Mouse (Mus musculus) thymus, postnatal 36 days (tissue): ENCODE results near the gene Tmem184a.

Experiments
- DNase-seq, 2 experiments: peaks; one replicate each; pipeline ENCODE4 v3.0.0; 2022; ENCODE audit warnings: mixed read lengths in 2 of 2

The Tmem184a gene

DNA sequence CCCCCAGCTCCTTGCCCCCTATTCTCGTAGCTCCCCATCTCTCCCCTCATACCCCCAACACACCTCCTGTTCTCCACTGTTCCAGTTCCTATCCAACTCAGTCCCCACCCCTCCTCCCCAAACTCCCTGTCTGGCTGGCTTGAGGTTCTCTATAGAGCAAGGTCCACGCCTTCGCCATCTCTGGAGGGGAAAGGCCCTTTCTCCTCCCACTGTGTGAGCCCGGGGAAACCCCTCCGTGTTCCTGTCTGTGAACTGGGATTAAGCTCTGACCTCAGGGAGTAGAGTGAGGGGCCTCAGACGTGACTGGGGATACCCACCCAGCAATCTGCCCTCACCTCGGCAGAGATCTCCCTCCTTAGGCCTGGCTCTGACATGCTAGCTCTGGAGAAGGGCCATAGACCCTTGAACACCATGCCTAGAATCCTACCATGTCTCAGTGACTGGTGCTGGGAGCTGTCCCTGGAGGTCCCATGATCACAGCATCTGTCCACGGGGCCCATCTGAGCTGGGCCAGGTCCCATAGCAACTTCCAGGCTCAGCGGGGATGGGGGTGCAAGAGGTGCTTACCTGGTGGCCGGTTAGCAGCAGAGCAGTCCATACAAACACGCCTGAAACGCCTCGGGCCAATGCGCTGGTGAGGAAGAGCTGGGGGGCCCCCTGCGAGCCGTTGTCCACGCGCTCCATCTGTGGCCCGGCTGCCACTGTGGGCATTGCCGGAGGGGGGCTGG, 7.2 kb downstream of the Tmem184a start:
- DNase-seq = no peak

DNA sequence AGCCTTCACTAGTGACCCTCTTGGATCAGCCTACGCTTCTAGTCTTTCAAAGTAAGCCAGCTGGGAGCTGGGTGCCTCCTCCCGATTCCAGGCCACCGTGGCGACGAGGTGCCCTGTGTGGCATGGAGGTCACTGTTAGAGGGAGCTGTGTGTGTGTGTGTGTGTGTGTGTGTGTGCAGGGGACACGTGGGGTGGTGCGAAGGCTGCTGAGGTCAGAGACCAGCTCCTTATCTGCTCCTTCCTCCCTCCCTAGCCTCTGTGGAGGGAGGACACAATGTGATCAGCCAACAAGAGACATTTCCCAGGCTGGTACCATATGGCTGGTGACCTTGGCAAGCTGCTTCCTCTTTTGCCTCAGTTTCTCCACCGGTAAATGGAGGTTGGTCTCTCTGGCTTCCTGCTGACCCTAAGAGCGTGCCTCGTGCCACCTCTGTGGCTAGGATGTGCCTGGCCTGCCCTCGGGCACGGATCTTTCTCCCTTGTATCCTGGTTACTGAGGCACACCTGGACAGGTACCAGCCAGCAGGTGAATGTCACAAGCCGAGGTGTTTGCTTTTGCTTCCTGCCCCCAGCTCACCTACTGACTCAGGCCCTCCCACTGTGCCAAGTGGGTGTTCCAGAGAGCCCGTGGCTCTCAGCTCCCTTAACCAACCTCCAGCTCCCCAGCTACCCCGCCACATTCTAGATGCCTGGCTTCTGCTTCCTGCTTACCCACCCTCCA, 7.9 kb downstream of the Tmem184a start:
- DNase-seq = no peak

DNA sequence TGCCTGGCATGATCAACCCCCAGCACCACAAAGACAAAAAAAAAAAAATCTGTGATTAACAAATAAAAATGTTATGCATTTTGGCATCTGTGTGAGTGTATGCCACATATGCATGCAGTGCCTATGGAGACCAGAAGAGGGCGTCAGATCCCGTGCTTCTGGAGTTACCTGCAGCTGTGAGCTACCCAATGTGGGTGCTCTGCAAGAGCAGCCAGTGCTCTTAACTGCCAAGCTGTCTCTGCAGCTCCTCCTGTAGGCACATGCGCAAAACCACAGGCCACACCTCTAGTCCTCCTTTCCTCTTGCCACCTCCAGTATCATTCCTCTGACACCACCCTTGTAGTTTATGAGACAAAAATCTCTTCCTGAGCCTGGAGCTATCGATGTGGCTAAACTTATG, 10.3 kb downstream of the Tmem184a start:
- DNase-seq = no peak

GRCm38 (mm10) chr5:139805924-139806323, 13.8 kb downstream of the Tmem184a start:
- DNase-seq = no peak

- DNase-seq = no peak
Observed at GRCm38 (mm10) chr5:139804573-139805111, 15.1 kb downstream of the Tmem184a start.

DNA sequence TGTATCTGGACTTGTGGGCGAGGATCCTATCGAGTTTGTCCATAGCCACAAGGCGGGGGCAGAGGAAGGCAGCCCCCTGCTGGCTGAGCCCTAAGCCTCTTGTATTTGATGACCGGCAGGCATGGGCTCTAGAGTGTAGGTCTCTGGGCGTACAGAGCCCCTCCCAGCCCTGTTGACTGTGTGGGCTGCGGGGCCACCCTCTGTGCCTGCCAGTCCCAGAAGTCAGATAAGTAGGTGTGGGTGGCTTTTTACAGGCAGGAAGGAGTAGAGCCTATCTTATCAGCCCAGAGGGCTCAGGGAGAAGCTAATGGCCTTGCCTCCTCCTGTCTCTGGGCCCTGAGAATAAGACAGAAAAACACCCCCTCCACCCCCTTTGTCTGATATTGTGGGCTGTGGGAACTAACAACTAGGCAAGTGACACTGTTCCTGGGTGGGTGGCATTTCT, 15.6 kb downstream of the Tmem184a start:
- DNase-seq = no peak

DNA sequence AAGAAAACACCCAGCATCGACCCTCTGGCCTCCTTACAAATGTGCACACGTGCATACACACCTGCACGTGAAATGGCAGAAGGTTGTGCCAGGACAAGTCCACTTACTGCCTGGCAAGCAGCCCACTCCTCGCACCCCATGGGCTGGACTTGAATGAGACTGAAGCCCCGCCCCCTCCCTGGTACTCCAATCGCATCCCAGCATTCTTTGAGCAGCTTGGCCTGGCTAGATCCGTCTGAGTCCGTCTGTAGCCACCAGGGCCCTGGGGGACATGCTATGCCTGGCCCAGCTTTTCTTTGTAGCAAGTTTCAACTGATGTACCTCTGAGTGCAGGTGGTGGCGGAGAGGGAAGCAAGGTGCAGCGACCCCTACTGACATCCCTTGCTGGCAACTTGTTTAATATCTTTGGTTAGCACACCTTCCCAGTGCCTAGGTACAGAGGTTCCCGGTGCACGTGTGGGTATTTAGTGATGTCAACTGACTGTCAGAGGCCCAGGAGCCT, 16.1 kb downstream of the Tmem184a start:
- peak in 1 of 2 experiments; percentile 50 for DNase-seq

- no peak for DNase-seq
Observed at GRCm38 (mm10) chr5:139803165-139803564, 16.6 kb downstream of the Tmem184a start.

GRCm38 (mm10) chr5:139801880-139802279, 17.8 kb downstream of the Tmem184a start:
- no peak for DNase-seq

- no peak for DNase-seq
Observed at GRCm38 (mm10) chr5:139801231-139801630, 18.5 kb downstream of the Tmem184a start.

GRCm38 (mm10) chr5:139799801-139800590, 19.7 kb downstream of the Tmem184a start:
- DNase-seq = no peak

DNA sequence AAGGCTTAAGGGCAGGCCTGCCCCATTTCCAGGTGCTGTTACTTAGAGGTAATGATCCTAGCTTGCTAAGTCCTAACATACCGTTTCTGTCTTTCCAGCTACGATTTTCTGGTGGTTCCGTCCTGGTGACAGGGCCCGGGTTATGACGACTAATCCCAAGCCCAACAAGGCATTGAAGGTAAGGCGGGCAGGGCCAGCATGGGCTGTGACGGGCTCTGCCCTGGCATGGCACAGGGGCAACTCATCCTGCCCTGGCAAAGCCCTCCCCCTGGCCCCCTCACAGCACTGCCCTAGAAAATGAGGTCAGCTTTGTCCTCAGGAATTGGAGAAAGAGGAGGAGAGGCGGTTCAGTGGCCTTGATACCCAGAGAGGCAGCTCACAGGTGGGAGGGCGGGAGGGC, 20.7 kb downstream of the Tmem184a start:
- DNase-seq = no peak

DNA sequence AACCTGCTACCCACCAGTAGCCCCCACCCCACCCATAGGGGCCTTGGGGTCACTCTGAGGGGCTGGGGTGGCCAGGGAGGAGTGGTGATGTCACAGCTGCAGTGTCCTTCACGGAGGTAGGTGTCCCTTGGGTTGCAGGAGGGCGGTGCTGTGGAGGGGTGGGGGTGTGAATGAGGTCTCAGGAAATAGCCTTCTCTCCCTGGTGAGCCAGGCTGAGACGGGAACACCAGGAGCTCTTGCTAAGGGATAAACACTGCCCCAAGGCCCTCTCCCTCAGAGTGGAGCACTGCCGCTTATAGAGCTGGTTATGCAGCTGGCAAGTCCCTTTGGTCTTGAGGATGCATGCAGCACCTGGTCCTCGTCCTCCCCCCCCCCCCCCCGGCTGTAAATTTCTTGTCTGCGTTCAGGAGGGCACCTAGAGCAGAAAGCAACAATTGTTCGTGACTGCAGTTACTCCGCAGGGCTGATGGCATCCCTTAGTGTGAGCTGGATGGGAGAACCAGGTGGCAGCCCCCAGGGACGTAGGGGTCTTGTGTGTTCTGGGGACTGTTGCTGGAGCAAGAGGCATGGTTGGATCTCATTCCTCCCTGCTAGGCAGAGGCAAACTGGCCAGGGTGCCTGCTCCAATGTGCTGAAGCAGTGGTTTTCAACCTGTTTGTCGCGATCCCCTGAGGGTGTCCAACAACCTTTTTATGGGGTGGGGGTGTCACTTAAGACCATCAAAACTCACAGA, 21.4 kb downstream of the Tmem184a start:
- no peak for DNase-seq

GRCm38 (mm10) chr5:139797473-139798167, 22.1 kb downstream of the Tmem184a start:
- DNase-seq = no peak

GRCm38 (mm10) chr5:139796900-139797299, 22.8 kb downstream of the Tmem184a start:
- DNase-seq = no peak

- no peak for DNase-seq
Observed at GRCm38 (mm10) chr5:139796001-139796620, 23.6 kb downstream of the Tmem184a start.

DNA sequence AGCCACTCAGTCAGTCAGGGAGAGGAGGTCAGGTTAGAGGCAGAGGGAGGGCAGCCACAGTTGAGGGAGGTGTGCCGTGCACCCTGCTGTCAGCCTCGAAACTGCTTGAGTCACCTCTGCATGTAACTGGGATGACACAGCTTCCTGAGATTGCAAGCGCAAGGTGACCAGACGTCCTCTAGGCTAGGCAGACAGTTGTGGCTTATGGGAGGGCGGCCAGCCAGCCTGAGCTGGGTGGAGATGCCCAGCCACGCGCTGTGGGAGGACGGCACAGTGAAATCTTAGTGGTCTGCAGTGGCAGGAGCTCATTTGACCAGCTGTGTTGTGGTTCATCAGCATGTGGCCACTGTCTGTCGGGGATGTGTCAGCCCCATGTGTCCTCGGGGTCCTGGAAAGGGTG, 24.8 kb downstream of the Tmem184a start:
- DNase-seq = no peak

DNA sequence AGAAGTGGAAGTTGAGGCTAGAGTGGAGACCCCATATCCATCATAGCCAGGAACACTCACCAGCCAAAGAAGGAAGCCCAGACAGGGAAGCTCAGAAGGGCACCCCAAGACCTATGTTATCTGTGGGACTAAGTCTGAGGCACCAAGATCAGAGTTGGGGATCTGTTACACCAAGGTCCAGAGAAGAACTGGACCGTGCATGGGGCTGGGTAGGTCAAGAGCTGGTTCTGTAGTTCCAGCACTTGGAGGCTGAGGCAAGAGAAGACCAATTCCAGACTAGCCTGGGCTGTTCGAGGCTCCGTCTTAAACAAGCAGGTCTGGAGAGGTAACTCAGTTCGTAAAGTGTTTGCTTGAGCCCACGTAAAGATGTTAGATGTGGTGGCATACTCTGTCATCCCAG, 25.6 kb downstream of the Tmem184a start:
- no peak for DNase-seq

- no peak for DNase-seq
Observed at GRCm38 (mm10) chr5:139793338-139794089, 26.2 kb downstream of the Tmem184a start.

DNA sequence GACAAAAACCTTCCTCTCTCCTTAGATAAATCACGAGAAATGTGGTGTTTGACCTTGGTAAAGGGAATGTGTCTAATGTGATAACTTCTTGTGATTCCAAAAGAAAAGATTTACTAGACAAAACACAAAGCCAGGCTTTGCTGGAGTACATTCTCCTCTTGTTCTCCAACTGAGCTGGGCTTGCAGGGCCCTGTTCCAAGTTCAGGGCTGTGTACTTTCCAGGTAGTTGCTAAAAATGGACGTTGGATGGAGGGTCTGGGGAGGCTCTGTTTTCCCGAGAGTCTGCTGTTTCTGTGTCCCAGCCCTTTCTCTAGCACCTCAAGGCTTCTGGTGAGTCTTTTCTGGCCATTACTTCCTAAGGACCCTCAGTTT, 26.8 kb downstream of the Tmem184a start:
- no peak for DNase-seq
